Mouse (Mus musculus) limb, embryonic 11.5 days (tissue): ENCODE measurements at regions not wholly inside any gene's neighbourhood (a gene's known extent, or its start where the extent isn't known, plus 50 kb on each side); places are given as distances from the start of the nearest gene placed in this dataset.

Experiments
- ATAC-seq: fragments of 200-750 bp; cut with Nextera tagmentation; 2 replicates; pipeline ENCODE4 v1.8.0; 2017; ENCODE audit warnings: low read depth; ENCODE audit not compliant: insufficient number of reproducible peaks, low FRiP score, low TSS enrichment
- DNase-seq: peaks from one replicate; pipeline ENCODE4 v3.0.0-alpha.2; 2015; ENCODE audit warnings: low spot score
- H3K27ac ChIP-seq: fragments of 300-500 bp; sonication (generic); replicated peaks from 2 replicates; pipeline ENCODE4 v1.5.1; 2014; ENCODE audit warnings: low read depth, mild to moderate bottlenecking, low read length
- H3K27me3 ChIP-seq: fragments of 300-500 bp; sonication (generic); 2 replicates; pipeline ENCODE4 v1.6.1; 2014; ENCODE audit warnings: mild to moderate bottlenecking, low read length, mixed read lengths; ENCODE audit not compliant: control insufficient read depth, insufficient read depth
- H3K36me3 ChIP-seq: fragments of 300-500 bp; sonication (generic); 2 replicates; pipeline ENCODE4 v1.6.1; 2014; ENCODE audit warnings: mild to moderate bottlenecking, low read length, moderate library complexity, mixed read lengths; ENCODE audit not compliant: control insufficient read depth, insufficient read depth
- H3K4me1 ChIP-seq: fragments of 300-500 bp; sonication (generic); 2 replicates; pipeline ENCODE4 v1.6.1; 2014; ENCODE audit warnings: low read length, mixed read lengths; ENCODE audit not compliant: control insufficient read depth, insufficient read depth
- H3K4me2 ChIP-seq: fragments of 300-500 bp; sonication (generic); 2 replicates; pipeline ENCODE4 v1.6.1; 2014; ENCODE audit warnings: low read depth, mild to moderate bottlenecking, moderate library complexity; ENCODE audit not compliant: severe bottlenecking
- H3K4me3 ChIP-seq: fragments of 300-500 bp; sonication (generic); 2 replicates; pipeline ENCODE4 v1.5.1; 2014; ENCODE audit warnings: low read depth, low read length
- H3K9ac ChIP-seq: fragments of 300-500 bp; sonication (generic); 2 replicates; pipeline ENCODE4 v1.6.1; 2014; ENCODE audit warnings: mild to moderate bottlenecking, low read length
- H3K9me3 ChIP-seq: fragments of 300-500 bp; sonication (generic); 2 replicates; pipeline ENCODE4 v1.6.1; 2016; ENCODE audit warnings: low read length; ENCODE audit not compliant: control insufficient read depth
- whole genome bisulfite sequencing: fragments of 180-500 bp; shearing (Covaris S2); extraction: QIAGEN DNeasy Blood & Tissue Kit; methylation state at CpG from one replicate; pipeline ENCODE4 v1.1.7; 2014; 5-methylcytosine and 5-hydroxymethylcytosine counted together

DNA sequence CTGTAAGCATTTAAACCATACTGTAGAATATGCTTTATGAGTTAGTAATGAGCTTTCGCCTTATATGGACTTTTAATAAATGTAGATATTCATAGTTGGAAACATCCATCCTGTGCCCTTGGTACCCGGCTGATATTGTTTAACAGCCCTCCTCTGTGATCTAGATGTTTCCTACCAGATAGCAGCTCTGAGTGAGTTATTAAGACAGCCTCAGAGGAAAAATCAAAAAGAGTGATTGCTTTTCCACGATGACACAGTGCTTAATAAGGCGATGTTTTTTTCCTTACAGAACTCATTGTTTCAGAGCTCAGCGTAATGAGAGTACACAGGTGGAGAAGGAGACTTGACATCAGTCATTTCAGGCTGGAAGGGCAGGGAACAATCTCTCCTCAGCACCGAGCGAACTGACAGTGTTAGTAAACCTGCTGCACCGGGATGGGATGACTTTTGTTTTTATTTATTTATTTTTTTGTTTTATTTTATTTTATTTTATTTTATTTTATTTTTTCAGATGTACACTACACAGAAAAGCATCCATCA lies 264.4 kb downstream of the Lmbrd1 start:
- no peak overlapping the region for H3K4me3 ChIP-seq
- no peaks in the 10 kb centered on the region for H3K9me3 ChIP-seq
- no peaks in the 10 kb centered on the region for H3K27me3 ChIP-seq
- no peaks in the 10 kb centered on the region for H3K4me1 ChIP-seq
- no peak overlapping the region for H3K9ac ChIP-seq
- DNase-seq (no peak), ATAC-seq (0 out of 2 replicates have a peak, but pooled peaks have one; percentile 26)
- WGBS: 89% methylated on average over 8 of the region's 8 CpGs
- H3K36me3 ChIP-seq: no peaks in the 10 kb centered on the region
- no peak overlapping the region for H3K4me2 ChIP-seq
- no peak overlapping the region for H3K27ac ChIP-seq

DNA sequence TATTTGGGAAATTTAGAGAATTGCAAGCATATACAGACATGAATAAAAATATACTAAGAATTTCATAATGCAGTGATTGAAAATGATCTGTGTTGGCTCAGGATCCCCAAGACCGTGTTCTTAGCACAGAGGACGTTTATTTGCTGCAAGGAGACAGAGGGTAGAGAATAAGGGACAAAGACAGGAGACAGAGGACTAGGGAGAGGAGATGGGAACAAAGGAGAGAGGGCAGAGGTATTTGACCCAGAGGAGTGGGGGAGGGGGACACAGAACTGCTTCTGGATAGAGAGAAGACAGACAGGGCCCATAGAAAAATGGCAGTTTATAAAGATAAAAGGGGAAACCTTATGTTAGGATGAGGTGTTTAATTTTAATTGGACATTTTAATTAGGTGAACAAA lies 265.0 kb downstream of the Lmbrd1 start:
- Histone ChIP-seq H3K4me2 (no peak overlapping the region), H3K27ac (no peak overlapping the region), H3K9ac (no peak overlapping the region), H3K4me1 (no peaks in the 10 kb centered on the region), H3K4me3 (no peak overlapping the region), H3K27me3 (no peaks in the 10 kb centered on the region), H3K36me3 (no peaks in the 10 kb centered on the region), H3K9me3 (no peaks in the 10 kb centered on the region)
- DNase-seq (no peak), ATAC-seq (no peak)
- 70% methylated on average over 2 of the region's 2 CpGs for WGBS

- H3K36me3 ChIP-seq: no peaks in the 10 kb centered on the region
- H3K9ac ChIP-seq: no peak overlapping the region
- no peak overlapping the region for H3K4me3 ChIP-seq
- DNase-seq: no peak
- H3K27ac ChIP-seq: no peak overlapping the region
- 82% methylated on average over 2 of the region's 2 CpGs for WGBS
- H3K9me3 ChIP-seq: no peaks in the 10 kb centered on the region
- H3K4me1 ChIP-seq: no peaks in the 10 kb centered on the region
- ATAC-seq: no peak
- no peak overlapping the region for H3K4me2 ChIP-seq
- no peaks in the 10 kb centered on the region for H3K27me3 ChIP-seq
Measured at GRCm38 (mm10) chr1:24972681-24973080, 294.3 kb downstream of the Lmbrd1 start.

- Histone ChIP-seq H3K9me3 (no peaks in the 10 kb centered on the region), H3K27me3 (no peaks in the 10 kb centered on the region), H3K36me3 (no peaks in the 10 kb centered on the region), H3K27ac (no peak overlapping the region), H3K4me2 (no peak overlapping the region), H3K9ac (no peak overlapping the region), H3K4me3 (no peak overlapping the region), H3K4me1 (no peaks in the 10 kb centered on the region)
- no peak for ATAC-seq
- 84% methylated on average over 8 of the region's 8 CpGs for WGBS
- DNase-seq: no peak
Measured at GRCm38 (mm10) chr1:25008456-25009169, 330.2 kb downstream of the Lmbrd1 start.

DNA sequence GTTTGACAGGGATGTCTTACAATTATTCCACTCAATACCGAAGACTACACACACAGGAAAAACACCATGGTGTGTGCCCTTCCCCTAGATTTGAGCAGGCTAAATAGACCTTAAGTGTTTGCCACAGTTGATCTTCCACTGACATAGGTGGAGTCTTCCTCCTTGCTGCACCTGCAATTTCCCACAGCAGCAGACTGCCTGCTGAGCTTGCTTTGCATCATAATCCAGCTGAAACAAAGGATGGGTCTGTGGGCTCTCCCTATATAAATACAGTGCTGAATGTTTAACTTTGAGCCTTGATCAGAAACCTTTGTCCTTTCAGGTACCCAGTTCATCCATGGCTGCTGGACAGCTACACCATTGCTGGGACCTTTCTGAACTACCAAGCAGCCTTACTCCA lies 334.3 kb downstream of the Lmbrd1 start:
- no peak overlapping the region for H3K4me3 ChIP-seq
- no peak overlapping the region for H3K4me2 ChIP-seq
- ATAC-seq (no peak), DNase-seq (no peak)
- H3K36me3 ChIP-seq: no peaks in the 10 kb centered on the region
- H3K9me3 ChIP-seq: no peaks in the 10 kb centered on the region
- 80% methylated on average over 1 of the region's 1 CpGs for WGBS
- H3K27me3 ChIP-seq: no peaks in the 10 kb centered on the region
- no peak overlapping the region for H3K27ac ChIP-seq
- H3K9ac ChIP-seq: no peak overlapping the region
- H3K4me1 ChIP-seq: no peaks in the 10 kb centered on the region
